Mouse (Mus musculus) thymus, postnatal 10 days (tissue): Measurements from ENCODE around the gene 3110040M04Rik.
"Not testable (repeated sequence)": the region's sequence is repeated elsewhere in the genome, so short reads cannot be mapped to it uniquely, and the experiment has no call there.

Source experiments
- DNase-seq, 2 experiments: peaks; one replicate each; pipeline ENCODE4 v3.0.0; 2021; ENCODE audit warnings: low spot score in 2 of 2

The 3110040M04Rik gene

DNA sequence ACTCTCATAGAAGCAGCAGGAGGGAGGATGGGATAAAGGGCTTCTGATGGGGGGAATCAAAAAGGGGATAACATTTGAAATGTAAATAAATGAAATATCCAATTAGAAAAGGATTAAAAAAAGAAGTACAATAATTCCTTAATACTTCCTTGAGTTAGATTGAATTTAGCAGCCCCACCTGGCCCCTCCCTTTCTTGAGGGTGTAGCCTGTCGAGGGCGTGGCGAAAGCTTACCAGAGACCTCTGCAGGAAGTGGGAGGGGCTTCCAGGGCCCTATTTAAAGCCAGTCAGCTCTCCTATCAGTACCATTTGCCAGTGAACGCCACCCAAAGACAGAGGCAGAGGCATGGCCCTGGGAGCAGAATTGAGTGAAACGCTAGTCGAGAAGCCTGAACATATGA is at the start of gene 3110040M04Rik:
3110040M04Rik (plus strand) TSS at position 304 of the 400 bp plus-strand sequence.
- not testable (repeated sequence) for DNase-seq

DNA sequence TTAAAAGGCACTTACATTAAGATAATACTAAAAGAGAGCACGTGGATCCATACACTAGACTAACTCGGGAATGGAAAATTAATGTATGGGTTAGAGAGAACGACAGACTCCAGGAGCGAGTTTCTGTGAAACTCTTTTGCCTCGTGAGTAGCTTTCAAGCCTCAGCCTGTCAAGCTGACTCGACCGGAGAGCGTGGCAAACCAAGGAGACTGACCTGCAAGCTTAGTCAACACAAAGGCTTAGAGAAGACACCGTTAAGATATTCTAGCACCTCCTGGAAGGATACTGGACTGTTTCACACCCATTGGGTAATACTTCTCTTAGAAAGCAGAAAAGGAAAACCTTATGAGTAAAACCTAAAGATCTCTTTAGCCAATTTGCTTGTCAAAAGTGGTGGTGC is 49.8 kb upstream of the 3110040M04Rik start:
- DNase-seq = not testable (repeated sequence)

GRCm38 (mm10) chr1:151156129-151156528 is 47.8 kb upstream of the 3110040M04Rik start:
- no peak for DNase-seq

DNA sequence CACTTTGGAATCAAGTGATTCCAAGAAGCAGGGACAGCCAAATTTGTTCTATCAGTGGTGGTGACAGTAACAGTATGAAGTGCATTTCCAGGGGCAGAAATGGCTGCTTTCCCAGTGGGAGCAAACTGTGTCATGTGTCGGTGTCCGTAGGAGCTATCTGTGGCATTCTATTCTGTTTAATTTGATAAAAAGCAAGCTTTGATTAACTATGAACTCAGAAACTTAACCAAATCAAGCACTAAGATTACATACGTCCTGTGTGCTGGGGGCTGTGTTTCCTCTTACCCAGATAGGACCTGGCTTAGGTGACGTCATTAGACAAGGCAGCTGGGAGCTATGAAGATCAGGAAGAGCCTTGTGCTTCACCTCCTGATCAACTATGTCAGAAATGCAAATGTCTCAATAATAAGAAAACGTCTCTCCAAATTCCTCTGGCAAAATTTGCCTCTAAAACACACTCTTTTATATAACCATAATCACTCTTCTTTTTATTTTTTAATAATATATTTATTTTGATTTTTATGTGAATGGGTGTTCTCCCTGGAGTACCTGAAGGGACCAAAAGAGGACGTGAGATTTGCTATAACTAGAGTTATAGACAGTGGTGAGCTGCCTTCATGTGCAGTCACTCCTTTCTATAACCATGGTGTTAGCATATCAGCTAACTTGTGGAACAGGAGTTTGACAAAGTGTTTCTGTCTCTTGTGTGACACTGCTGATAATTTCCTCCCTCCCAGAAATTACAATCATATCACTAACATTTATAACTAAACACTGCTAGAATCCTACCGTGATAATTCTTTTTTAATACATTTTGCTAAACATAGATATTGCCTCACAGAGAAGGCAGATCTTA is 46.9 kb upstream of the 3110040M04Rik start:
- DNase-seq = no peak

DNA sequence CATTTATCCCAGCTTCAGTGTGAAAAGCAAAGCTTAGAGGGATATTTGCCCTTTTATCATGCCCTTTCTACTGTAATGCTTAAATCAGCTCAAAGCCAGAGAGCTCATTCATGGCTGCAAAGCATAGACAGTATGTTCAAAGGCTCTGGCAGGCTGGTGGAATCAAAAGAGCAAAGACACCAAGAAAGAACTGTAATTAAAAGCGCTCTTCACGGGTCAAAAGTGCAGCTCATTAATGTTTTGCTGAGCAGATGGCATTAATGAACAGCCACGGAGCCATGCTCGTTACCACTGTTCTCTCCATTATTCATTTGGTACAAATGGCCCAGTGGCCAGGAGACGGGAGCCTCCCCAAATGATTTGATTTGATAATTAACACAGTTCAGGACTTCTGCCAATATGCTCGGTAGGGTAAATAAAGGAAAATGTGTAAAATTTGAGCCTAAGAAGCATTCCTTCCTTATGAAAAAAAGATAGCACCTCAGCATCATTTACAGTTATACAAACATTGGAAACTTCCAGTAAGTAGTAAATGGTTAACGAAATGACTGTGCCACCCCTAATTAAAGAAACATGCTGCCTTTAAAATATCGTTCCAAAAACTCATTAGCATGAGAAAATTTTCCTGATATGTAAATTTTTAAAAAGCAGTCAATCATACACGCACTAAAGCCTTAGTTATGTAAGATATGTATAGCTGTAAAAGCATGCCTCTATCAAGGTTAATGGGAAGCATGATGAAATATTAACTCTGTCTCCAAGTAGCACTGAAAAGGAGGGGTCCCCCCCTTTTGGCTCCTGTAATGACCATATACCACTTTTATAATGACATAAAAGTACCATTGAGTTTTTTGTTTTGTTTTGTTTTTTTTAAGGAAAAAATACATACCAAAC is 45.7 kb upstream of the 3110040M04Rik start:
- no peak for DNase-seq

DNA sequence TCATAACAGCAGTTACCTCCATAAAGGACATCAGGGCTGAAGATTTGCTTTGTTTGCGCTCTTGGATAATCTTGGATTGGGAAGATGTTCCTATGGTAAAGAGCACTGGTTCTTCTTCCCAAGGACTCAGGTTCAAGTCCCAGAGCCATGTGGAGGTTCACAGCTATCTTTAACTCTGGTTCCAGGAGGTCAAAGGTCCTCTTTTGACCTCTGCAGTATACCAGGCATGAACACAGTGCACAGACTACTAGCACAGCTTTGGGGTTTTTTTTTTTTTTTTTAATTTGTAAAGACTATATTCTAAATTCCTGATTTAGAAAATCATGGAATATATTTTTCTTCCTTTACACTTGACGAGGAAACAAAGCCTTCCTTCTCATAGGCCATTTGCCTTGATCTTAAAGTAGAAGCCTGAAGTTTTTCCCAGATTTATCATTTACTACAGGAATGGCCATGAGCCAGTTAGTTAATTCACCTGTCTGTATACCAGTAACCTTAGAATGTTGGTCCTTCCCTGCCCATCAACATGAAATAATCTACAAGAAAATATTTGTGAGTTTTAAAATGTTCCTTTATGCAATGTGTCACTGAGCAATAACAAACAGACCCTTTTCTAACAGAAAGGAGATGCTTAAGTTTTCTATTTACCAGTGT is 44.9 kb upstream of the 3110040M04Rik start:
- no peak for DNase-seq

GRCm38 (mm10) chr1:151166031-151166430 is 37.9 kb upstream of the 3110040M04Rik start:
- DNase-seq = no peak

DNA sequence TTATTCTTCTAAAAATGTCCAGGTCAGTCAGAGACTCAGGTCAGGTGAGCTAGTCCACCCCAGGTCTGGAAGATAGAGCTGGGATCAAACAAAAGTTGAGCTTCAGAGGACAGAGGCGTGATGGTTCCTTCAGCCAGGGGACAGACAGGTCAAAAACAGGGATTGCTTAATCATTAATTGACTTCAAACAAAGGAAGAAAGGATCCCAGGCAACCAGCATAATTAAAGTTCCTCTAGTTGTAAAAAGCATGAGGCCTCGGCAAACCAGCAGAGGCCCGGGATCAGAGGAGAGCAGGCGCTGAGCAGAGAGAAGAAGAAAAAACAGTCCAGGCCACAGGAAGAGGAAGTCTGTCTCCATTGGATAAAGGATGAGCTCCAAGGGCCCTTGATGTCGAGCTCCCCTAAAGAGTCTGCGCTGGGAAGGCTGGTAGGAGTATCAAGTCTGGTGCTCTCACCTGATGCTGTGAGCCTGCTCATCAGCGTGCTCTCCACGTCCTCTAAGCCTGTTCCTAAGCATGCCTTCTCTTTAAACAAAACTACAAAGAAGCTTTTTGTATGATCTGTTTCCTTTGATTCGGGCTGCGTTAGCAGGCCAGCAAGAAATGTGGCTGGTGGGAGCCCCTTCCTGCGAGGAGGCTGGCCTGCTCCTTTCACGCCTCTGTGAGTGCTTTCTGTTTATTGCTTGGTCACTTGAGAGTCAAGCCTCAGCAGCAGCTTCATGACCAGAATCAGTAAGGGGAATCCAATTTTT is 36.4 kb upstream of the 3110040M04Rik start:
- DNase-seq = no peak

- DNase-seq = no peak
Observed at GRCm38 (mm10) chr1:151168637-151169036, 35.3 kb upstream of the 3110040M04Rik start.

DNA sequence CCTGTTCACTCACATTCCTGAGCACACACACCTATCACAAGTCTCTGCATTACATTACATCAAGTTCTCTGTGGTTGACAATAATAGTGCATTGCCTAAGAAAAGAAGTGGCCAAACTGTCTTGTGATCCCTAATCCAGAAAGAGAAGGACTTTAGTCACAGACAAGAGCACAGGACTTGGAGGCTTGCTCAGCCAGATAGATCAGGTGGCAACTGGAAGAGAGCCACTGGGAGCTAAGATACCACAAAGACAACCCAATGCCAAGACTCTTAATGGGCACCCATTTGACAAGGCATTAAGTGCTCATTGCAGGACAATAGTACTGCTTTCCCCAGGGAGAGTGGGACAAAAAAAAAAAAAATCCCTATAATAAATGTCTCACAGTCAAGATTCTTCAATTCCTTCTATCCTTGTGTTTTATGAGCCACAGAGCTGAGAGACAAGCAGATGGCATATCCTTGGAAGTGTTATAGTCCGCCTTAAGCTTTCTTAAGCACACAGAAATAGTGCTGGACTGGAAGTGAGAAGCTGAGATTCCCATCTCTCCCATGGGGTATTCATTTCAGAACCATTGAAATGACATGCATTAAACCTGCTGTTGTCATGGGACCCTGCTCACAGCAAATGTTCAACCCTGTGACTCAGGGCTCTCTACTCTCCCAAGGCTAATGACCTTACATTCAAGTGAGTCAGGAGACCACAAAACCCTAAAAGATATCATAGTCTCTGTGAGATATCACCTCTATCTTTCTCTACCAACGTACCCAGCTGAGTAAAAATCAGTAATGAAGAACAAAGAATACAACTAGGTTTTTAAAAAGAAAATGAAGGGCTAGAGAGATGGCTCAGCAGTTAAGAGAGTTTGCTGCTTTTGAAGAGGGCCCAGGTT is 32.1 kb upstream of the 3110040M04Rik start:
- DNase-seq = no peak

DNA sequence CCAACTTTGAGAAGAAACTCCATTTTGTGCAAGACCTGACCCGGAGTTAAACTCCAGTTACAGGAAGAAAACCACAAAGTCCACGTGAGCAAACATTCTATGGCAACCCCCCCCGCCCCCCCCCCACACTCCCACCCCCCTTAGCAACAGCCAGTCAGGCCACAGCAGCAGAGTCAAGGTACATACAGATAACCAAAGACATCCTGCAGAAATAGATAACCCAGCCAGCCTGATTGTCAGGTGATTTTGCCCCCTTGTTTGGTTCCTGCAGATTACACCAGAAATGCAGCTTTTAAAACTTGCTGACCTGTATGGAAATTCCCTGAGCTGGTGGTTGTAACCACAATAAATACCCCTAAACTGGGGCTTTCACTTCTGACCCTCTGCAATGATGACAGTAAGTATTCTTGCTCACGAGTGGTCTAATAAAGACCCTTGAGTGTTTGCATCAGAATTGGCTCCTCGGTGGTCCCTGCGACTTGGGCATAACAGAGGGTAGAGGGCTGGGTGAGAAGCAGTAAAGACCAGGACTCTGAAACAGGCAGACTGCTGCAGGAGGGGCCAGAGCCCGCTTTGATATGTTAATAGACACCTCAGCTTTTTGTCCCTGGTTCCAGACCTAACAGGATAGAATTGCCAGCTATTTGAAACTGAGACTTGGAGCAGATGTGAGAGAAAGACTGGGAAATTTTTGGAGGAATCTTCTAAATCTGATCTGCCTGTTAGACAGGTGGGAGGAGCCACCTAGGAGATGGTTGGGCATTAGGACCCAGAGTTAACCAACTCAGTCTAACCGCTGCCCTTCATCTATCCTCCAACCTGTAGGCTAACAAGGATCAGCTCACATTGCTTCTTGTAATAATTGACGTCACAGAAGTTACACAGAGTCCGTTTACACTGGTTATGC is 26.6 kb upstream of the 3110040M04Rik start:
- DNase-seq = peak in 1 of 2 experiments; percentile 11

GRCm38 (mm10) chr1:151177937-151178271 is 26.0 kb upstream of the 3110040M04Rik start:
- no peak for DNase-seq

DNA sequence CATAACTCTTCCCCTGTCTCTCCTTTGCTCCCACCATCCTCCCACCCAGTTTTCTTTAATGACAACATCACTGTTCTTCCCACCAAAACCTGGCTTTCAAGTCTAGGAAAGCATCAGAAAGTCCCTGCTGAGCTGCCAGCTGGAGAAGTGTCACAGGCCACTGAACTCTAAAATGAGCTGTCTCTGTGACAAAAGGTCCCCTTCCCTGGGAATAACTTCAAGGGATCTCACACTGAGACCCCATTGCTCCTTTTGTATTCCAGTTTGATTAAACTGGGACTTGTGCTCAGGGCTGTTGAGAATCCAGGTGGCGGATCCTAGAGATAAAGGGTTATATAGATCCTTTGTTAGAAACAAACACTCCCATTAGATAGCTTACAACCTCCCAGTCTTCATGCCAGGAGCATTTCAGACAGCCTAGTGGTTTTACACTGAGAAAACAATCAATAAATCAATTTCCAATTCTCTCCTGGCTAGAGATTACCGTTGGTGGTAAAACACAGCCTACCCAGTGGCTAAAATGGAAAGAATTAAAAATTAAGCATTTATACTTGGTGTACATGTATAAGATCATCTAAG is 25.3 kb upstream of the 3110040M04Rik start:
- no peak for DNase-seq

DNA sequence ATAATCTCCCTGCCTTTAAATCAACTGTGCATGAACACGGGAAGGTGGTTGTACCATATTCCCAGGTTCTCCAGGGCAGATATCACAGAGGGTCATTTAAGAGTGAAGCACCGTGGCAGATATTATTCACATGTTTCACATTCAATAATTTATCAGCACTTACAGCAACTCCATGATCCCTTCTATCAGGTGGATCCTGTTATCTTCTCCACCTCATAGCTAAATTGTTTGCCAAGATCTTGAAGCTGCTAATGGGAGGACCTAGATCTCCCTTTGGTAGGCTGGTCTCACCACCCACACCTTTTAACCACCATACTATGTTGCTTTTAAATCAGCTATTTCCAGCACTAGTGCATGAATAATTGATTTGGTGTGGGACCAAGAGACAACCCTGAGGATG is 23.8 kb upstream of the 3110040M04Rik start:
- DNase-seq = no peak

- not testable (repeated sequence) for DNase-seq
Observed at GRCm38 (mm10) chr1:151182266-151182665, 21.7 kb upstream of the 3110040M04Rik start, which contains the start of gene Gm47985. Gm47985 (plus strand) TSS chr1:151182537.

- not testable (repeated sequence) for DNase-seq
Observed at GRCm38 (mm10) chr1:151186186-151186585, 17.7 kb upstream of the 3110040M04Rik start.

DNA sequence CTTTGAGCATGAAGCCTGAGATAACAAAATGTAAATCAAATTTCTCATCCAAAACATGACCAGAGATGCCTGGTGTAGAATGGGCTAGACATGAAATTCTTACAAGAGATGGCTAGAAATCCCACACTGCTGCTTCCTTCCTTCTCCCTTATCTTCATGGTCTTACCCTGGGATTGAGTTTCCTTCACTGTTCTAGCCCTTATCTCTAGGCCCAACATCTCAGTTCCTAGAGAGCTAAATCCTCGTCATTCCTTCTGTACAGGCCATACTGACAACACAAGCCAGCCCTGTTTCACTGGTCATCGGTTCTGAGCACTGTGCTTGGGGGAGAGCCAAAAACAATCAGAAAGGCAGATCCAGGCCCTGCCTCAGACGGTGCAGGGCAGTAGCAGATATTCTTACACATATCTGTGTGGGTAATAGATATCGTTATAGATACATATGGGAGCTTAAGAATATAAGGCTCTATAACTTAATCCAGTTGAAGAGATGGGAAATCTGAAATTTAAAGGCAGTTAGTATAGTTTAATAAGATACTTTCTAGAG is 17.0 kb upstream of the 3110040M04Rik start:
- not testable (repeated sequence) for DNase-seq

GRCm38 (mm10) chr1:151188469-151188868 is 15.5 kb upstream of the 3110040M04Rik start:
- no peak for DNase-seq
